Mouse (Mus musculus): ENCODE measurements around the gene Ptprm.

DNA sequence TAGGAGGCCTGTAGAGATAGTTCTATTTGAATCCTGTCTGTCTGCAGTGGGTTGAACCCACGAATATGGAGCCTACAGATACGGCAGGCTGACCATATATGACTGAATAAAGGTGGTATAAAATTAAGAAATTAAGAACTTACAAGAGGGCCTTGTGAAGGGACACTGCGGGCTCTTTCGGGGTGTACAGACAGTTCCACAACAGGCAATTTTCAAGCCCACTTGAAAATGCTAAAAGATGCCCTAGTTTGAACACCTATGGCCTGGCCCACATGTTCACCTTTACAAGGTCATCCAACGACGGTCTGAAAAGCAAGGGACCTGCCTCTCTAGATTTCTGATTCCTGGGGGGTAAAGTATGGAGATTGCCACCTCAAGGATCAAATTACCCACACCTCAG lies 168.3 kb downstream of the Ptprm start:
- TF ChIP-seq CTCF (IDR thresholded peaks at IDR 0.05; ENCODE audit: borderline replicate concordance, insufficient read depth, low read length) (no peak), POLR2A (IDR thresholded peaks at IDR 0.05; ENCODE audit: low read depth, low read length) (no peak)

Data from embryonic fibroblast, embryonic 13.5 days (primary cell).